Mouse (Mus musculus) left cerebral cortex, adult 6 months (tissue): ENCODE measurements around the gene Gadd45g. TPM values are rescaled to one million over a fixed set of nuclear protein-coding genes. Genes with fewer than 3 reads are reported as not detected.

Experiments
- long read RNA-seq, 2 experiments: library from polyadenylated mRNA; unstranded; transcript quantifications; one replicate each; pipeline ENCODE4 v2.0.0; 2019 to 2020
- polyA plus RNA-seq: library from polyadenylated mRNA; unstranded; fragments of <200 nt; fragmentation: Nextera tagmentation; gene quantifications from 2 replicates; pipeline ENCODE4 v1.2.3, GENCODE M21; 2021

The Gadd45g gene
- polyA plus RNA-seq: 82.9 and 86.5 TPM in 2 replicates
- long read RNA-seq, experiment 1, transcript Gadd45g-201 (4 exons, 1,071 nt): major isoform, 71 of 82 reads
- long read RNA-seq, experiment 1, partial matches to known transcripts: 4 of 82 reads
- long read RNA-seq, experiment 1, other reads (novel, unspliced or antisense): 6 of 82 reads
- long read RNA-seq, experiment 2, transcript Gadd45g-201 (4 exons, 1,071 nt): major isoform, 106 of 116 reads
- long read RNA-seq, experiment 2, partial matches to known transcripts: 8 of 116 reads
- long read RNA-seq, experiment 2, other reads (novel, unspliced or antisense): 2 of 116 reads

DNA sequence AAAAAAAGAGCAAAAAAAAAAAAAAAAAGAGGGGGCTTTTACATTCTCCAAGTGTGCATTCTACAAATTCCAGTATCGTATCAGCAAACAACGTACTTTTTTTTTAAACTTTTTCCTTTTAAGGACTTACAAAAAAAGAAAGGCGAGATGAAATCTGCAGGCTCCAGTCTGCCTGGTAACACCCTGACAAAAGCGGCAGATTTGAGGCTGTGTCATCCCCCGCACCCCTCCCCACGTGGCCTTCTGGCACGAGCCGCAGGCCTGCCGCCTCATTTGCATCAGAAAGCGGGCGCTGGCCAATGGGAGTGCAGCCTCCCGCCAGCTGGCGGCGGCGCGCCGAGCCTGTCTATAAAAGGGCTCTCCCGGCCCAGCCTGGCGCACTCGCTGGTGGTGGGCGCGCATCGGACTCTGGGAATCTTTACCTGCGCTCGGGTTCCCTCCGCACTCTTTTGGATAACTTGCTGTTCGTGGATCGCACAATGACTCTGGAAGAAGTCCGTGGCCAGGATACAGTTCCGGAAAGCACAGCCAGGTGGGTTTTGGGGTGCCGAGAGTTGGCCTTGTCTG, at the start of gene Gadd45g:
TSS of gene Gadd45g (plus strand) at position 378 of the 567 bp plus-strand sequence.

Other genes starting within 250 kb of the Gadd45g start
- gene Cks2, start 201.4 kb upstream of the Gadd45g start, polyA plus RNA-seq: 6.3 and 7.1 TPM in 2 replicates
- 10.7 and 19.6 TPM in 2 replicates for gene Secisbp2, start 195.0 kb upstream of the Gadd45g start, polyA plus RNA-seq
- gene Sema4d, start 52.9 kb upstream of the Gadd45g start, polyA plus RNA-seq: 31.9 TPM in 2 replicates